Mouse (Mus musculus) cerebellum, adult 2 months (tissue): ENCODE measurements around the gene Zfp787. TPM values are rescaled to one million over a fixed set of nuclear protein-coding genes. Genes with fewer than 3 reads are reported as not detected.

Source experiments
- DNase-seq, 2 experiments: peaks; one replicate each; pipeline ENCODE4 v3.0.0; 2021
- H3K27ac ChIP-seq: fragments of 200-500 bp; 2 replicates; pipeline ENCODE4 v1.5.1; 2012; ENCODE audit warnings: low read length, control low read depth, inconsistent platforms; ENCODE audit not compliant: insufficient read depth
- H3K27me3 ChIP-seq: fragments of 200-500 bp; 2 replicates; pipeline ENCODE4 v1.6.1; 2012; ENCODE audit warnings: inconsistent platforms, mild to moderate bottlenecking, low read length, moderate library complexity; ENCODE audit not compliant: control insufficient read depth, insufficient read depth
- H3K4me1 ChIP-seq: fragments of 200-500 bp; 2 replicates; pipeline ENCODE4 v1.6.1; 2011; ENCODE audit warnings: low read length; ENCODE audit not compliant: control insufficient read depth, insufficient read depth
- H3K4me3 ChIP-seq: fragments of 200-500 bp; replicated peaks from 2 replicates; pipeline ENCODE3; 2011; ENCODE audit warnings: mild to moderate bottlenecking, low read depth, low read length, control low read depth; ENCODE audit not compliant: insufficient read depth
- CTCF ChIP-seq: fragments of 200-500 bp; IDR thresholded peaks from 2 replicates; pipeline ENCODE4 v1.5.1; 2011; ENCODE audit warnings: low read depth, mild to moderate bottlenecking, control low read depth, low read length, moderate library complexity, borderline replicate concordance; ENCODE audit not compliant: insufficient read depth
- POLR2A ChIP-seq: fragments of 200-500 bp; IDR thresholded peaks from 2 replicates; pipeline ENCODE4 v1.6.1; 2011; ENCODE audit warnings: low read length, control low read depth, borderline replicate concordance; ENCODE audit not compliant: insufficient read depth
- WGBS: fragments of 180-500 bp; shearing (Covaris S2); methylation state at CpG from one replicate; pipeline ENCODE4 v1.1.7; 2018; 5-methylcytosine and 5-hydroxymethylcytosine counted together
- polyA plus RNA-seq: library from polyadenylated mRNA; depleted of rRNA; stranded (reverse); fragments of >200 nt; gene quantifications from 2 replicates; pipeline ENCODE4 v1.2.3, GENCODE M21; 2012; rRNA removed

Zfp787 gene
- 45.2 and 45.9 TPM in 2 replicates for polyA plus RNA-seq

- TF ChIP-seq CTCF (no peak), POLR2A (peak; percentile 5; the same call in 1 of the 2 replicates)
- peak; percentile 97 for DNase-seq
- Histone ChIP-seq H3K4me1 (peaks cover 26% of the 10 kb centered on the region), H3K27ac (peak within 1 kb of the TSS; percentile 96), H3K27me3 (no peaks in the 10 kb centered on the region), H3K4me3 (peak within 1 kb of the TSS; percentile 87)
- WGBS: under 1% methylated on average over 52 of the region's 54 CpGs
Measured at GRCm38 (mm10) chr7:6155901-6156411, at the start of gene Zfp787. Zfp787 (minus strand) TSS chr7:6155997.

GRCm38 (mm10) chr7:6204200-6204599 lies 48.4 kb upstream of the Zfp787 start:
- DNase-seq: no peak
- Histone ChIP-seq H3K27me3 (no peaks in the 10 kb centered on the region), H3K4me1 (no peaks in the 10 kb centered on the region), H3K4me3 (no peak overlapping the region), H3K27ac (no peak overlapping the region)
- no peak for TF ChIP-seq CTCF
- no peak for TF ChIP-seq POLR2A
- 81% methylated on average over 3 of the region's 3 CpGs for WGBS

- Histone ChIP-seq H3K4me3 (no peak within 1 kb of the TSS), H3K4me1 (no peaks in the 10 kb centered on the region), H3K27ac (no peak within 1 kb of the TSS), H3K27me3 (no peaks in the 10 kb centered on the region; the same call in 1 of the 2 replicates)
- TF ChIP-seq CTCF (no peak), POLR2A (no peak)
- no peak for DNase-seq
- WGBS: 60% methylated on average over 3 of the region's 3 CpGs
Measured at GRCm38 (mm10) chr7:6196790-6197189, 41.0 kb upstream of the Zfp787 start, which contains the start of gene Galp. Galp (plus strand) TSS chr7:6197090.

GRCm38 (mm10) chr7:6195777-6196176 lies 40.0 kb upstream of the Zfp787 start:
- Histone ChIP-seq H3K4me3 (no peak overlapping the region), H3K4me1 (no peaks in the 10 kb centered on the region), H3K27ac (no peak overlapping the region), H3K27me3 (no peaks in the 10 kb centered on the region; the same call in 1 of the 2 replicates)
- 45% methylated on average over 2 of the region's 2 CpGs for WGBS
- DNase-seq: no peak
- TF ChIP-seq CTCF (no peak), POLR2A (no peak)

- TF ChIP-seq CTCF (peak; percentile 95), POLR2A (no peak)
Measured at GRCm38 (mm10) chr7:6194129-6194528, 38.3 kb upstream of the Zfp787 start.

GRCm38 (mm10) chr7:6191376-6191775 lies 35.6 kb upstream of the Zfp787 start:
- 38% methylated on average over 3 of the region's 3 CpGs for WGBS

More at GRCm38 (mm10) chr7:6194129-6194528, 38.3 kb upstream of the Zfp787 start:
- Histone ChIP-seq H3K4me3 (no peak overlapping the region), H3K27ac (no peak overlapping the region), H3K27me3 (no peaks in the 10 kb centered on the region; the same call in 1 of the 2 replicates), H3K4me1 (no peaks in the 10 kb centered on the region)
- WGBS: 18% methylated on average over 5 of the region's 5 CpGs
- peak; percentile 66 to 69 for DNase-seq

GRCm38 (mm10) chr7:6189542-6189941 lies 33.7 kb upstream of the Zfp787 start:
- TF ChIP-seq CTCF (no peak), POLR2A (no peak)

More at GRCm38 (mm10) chr7:6191376-6191775, 35.6 kb upstream of the Zfp787 start:
- H3K27ac ChIP-seq: no peak overlapping the region
- peak; percentile 69 to 82 for DNase-seq
- TF ChIP-seq POLR2A: no peak
- peak; percentile 68 for TF ChIP-seq CTCF
- no peaks in the 10 kb centered on the region for H3K27me3 ChIP-seq
- H3K4me3 ChIP-seq: no peak overlapping the region
- H3K4me1 ChIP-seq: peaks cover 6% of the 10 kb centered on the region

GRCm38 (mm10) chr7:6186756-6187155 lies 31.0 kb upstream of the Zfp787 start:
- Histone ChIP-seq H3K4me1 (peaks cover 22% of the 10 kb centered on the region), H3K4me3 (no peak overlapping the region), H3K27me3 (no peaks in the 10 kb centered on the region), H3K27ac (no peak overlapping the region)
- DNase-seq: peak in 1 of 2 experiments; percentile 16
- 11% methylated on average over 2 of the region's 2 CpGs for WGBS
- TF ChIP-seq CTCF (no peak), POLR2A (no peak)

More at GRCm38 (mm10) chr7:6189542-6189941, 33.7 kb upstream of the Zfp787 start:
- Histone ChIP-seq H3K27me3 (no peaks in the 10 kb centered on the region), H3K4me1 (peaks cover 13% of the 10 kb centered on the region), H3K27ac (no peak overlapping the region), H3K4me3 (no peak overlapping the region)
- peak; percentile 50 to 52 for DNase-seq
- 40% methylated on average over 45 of the region's 45 CpGs for WGBS
